Mouse (Mus musculus): Measurements from ENCODE around the gene Dnajb5.

DNA sequence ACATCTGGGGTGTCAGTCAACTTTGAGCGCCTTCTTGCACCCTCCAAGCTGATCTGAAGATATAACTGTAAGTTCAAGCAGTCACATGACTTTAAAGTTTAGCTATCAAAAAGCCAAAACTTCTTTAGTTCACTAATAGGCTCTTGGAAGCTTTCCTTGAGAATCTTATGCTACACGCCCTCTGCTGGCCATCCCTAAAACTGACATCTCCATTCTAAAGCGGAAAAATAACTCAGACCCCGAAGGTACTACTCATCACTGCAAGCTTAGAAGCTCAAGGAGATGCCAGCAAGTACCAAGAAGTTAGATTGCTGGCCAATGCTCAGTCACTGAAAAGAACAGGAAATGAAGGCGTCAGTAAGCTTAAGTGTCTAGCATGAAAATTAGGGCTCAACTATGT lies 3.7 kb upstream of the Dnajb5 start:
- TF ChIP-seq POLR2AphosphoS2 (IDR thresholded peaks at IDR 0.05; ENCODE audit: insufficient read length, low read depth) (no peak), USF1 (IDR thresholded peaks at IDR 0.05; ENCODE audit: low read depth) (no peak), POLR2A (IDR thresholded peaks at IDR 0.05; ENCODE audit: insufficient read length, low read depth) (no peak), MAX (IDR thresholded peaks at IDR 0.05; ENCODE audit: low read depth) (no peak), TCF12 (IDR thresholded peaks at IDR 0.05; ENCODE audit: insufficient read depth, poor library complexity, severe bottlenecking) (no peak), TCF3 (IDR thresholded peaks at IDR 0.05; ENCODE audit: insufficient read length, low read depth) (no peak), MYOD1 (IDR thresholded peaks at IDR 0.05; ENCODE audit: control insufficient read depth in 1 of 3, insufficient read length in 2 of 3, low read depth in 2 of 3) (no peak), REST (IDR thresholded peaks at IDR 0.05; ENCODE audit: insufficient read depth, insufficient read length) (no peak)

Data from myocyte (in vitro differentiated cells).